Comparison of ENCODE assay signal across 8 mouse cellular contexts in the genomic region with DNA sequence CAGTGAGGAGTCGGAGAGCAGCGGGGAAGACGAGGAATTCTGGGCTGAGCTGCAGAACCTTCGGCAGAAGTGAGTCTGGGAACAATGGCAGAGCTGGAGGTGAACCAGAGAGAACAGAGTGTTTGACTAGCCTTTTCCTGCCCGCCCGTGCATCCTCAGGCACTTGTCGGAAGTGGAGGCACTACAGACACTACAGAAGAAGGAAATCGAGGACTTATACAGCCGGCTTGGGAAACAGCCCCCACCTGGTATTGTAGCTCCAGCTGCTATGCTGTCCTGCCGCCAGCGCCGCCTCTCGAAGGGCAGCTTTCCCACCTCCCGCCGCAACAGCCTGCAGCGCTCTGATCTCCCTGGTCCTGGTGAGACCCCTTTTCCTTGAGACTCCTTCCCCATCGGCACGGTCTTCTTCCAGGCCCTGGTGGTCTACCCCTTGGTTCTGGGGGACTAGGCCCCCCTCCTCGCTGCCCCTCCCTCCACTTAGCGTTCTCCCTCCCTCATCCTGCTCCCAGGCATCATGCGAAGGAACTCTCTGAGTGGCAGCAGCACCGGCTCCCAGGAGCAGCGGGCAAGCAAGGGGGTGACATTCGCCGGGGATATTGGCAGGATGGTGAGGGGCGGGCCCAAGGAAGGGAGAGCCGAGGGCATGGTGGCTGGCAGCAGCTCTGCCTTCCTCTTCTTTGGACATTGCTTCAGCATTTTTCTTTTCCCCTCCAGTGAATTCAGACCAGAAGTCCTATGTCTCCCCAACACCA. TPM values are rescaled to one million over a fixed set of nuclear protein-coding genes. Genes with fewer than 3 reads are reported as not detected.
A peak's percentile ranks its signal among the peaks of the same experiment; 100 is the strongest.
DNase-seq lines count a peak whose midpoint lies in the region; ATAC-seq lines count a peak whose summit lies in the region.
"Had no signal": no experiment of that assay in that cellular context is flagged by ENCODE, and none has a peak within 500 bp of the region (broad histone marks: within the 10 kb centered on the region; RNA-seq: fewer than 3 reads in every experiment).

No protein-coding gene starts in this region.

- no peak for DNase-seq in kidney, adult 9 months
- no peak for DNase-seq in intestine, embryonic 14.5 days (ENCODE audit: low spot score)
- no peak for DNase-seq in cerebellum, adult 18-20 months
- DNase-seq in ovary, adult 18-20 months (ENCODE audit: low spot score), result no peak
- DNase-seq: cerebellum, postnatal 36 days had no signal

- peaks cover 5% of the 10 kb centered on the region; the same call in 1 of the 2 replicates for H3K36me3 ChIP-seq in kidney, embryonic 14.5 days (ENCODE audit: control insufficient read depth, insufficient read depth, low read length)
- H3K36me3 ChIP-seq in embryonic facial prominence, embryonic 12.5 days, result peaks cover 11% of the 10 kb centered on the region; the same call in 1 of the 2 replicates
- peaks cover 14% of the 10 kb centered on the region; the same call in 1 of the 2 replicates for H3K36me3 ChIP-seq in intestine, embryonic 14.5 days (ENCODE audit: control insufficient read depth, insufficient read depth, low read length)
- H3K36me3 ChIP-seq in neural tube, embryonic 12.5 days, result 0 out of 2 replicates have a peak, but pooled peaks cover 6% of the 10 kb centered on the region

- H3K4me3 ChIP-seq in kidney, embryonic 14.5 days (ENCODE audit: low read length), result no peak overlapping the region; the same call in 1 of the 2 replicates
- peak overlapping the region; percentile 12 for H3K4me3 ChIP-seq in embryonic facial prominence, embryonic 12.5 days
- no peak overlapping the region for H3K4me3 ChIP-seq in intestine, embryonic 14.5 days (ENCODE audit: low read depth, low read length)
- 0 out of 2 replicates have a peak overlapping the region, but pooled peaks have one; percentile 1 for H3K4me3 ChIP-seq in neural tube, embryonic 12.5 days

- ATAC-seq in kidney, embryonic 14.5 days (ENCODE audit: low FRiP score, low TSS enrichment), result no peak
- no peak for ATAC-seq in embryonic facial prominence, embryonic 12.5 days (ENCODE audit: insufficient number of reproducible peaks, insufficient read depth, low FRiP score, low TSS enrichment)
- ATAC-seq in intestine, embryonic 14.5 days (replicated peaks; ENCODE audit: low FRiP score, low TSS enrichment, low read depth), result no peak
- no peak for ATAC-seq in neural tube, embryonic 12.5 days (ENCODE audit: low FRiP score, low read depth)

- H3K27ac ChIP-seq in kidney, embryonic 14.5 days (ENCODE audit: low read depth, low read length), result peak overlapping the region; percentile 45; the same call in 1 of the 2 replicates
- H3K27ac ChIP-seq in embryonic facial prominence, embryonic 12.5 days, result no peak overlapping the region
- H3K27ac ChIP-seq in intestine, embryonic 14.5 days (ENCODE audit: low read depth), result no peak overlapping the region
- no peak overlapping the region for H3K27ac ChIP-seq in neural tube, embryonic 12.5 days

- H3K4me2 ChIP-seq in kidney, embryonic 14.5 days (replicated peaks; ENCODE audit: low read depth, low read length), result peak overlapping the region; percentile 84
- peak overlapping the region; percentile 73 for H3K4me2 ChIP-seq in embryonic facial prominence, embryonic 12.5 days (replicated peaks)
- peak overlapping the region; percentile 95 for H3K4me2 ChIP-seq in intestine, embryonic 14.5 days (ENCODE audit: low read length)
- H3K4me2 ChIP-seq in neural tube, embryonic 12.5 days (replicated peaks), result peak overlapping the region; percentile 93

- H3K9ac ChIP-seq in kidney, embryonic 14.5 days (ENCODE audit: low read depth, low read length), result peak overlapping the region; percentile 36; the same call in 1 of the 2 replicates
- 0 out of 2 replicates have a peak overlapping the region, but pooled peaks have one; percentile 25 for H3K9ac ChIP-seq in embryonic facial prominence, embryonic 12.5 days
- no peak overlapping the region for H3K9ac ChIP-seq in intestine, embryonic 14.5 days (ENCODE audit: low read length)
- H3K9ac ChIP-seq in neural tube, embryonic 12.5 days, result peak overlapping the region; percentile 40

- H3K9me3 ChIP-seq in kidney, embryonic 14.5 days (ENCODE audit: control insufficient read depth, low read length), result no peaks in the 10 kb centered on the region
- H3K9me3 ChIP-seq in embryonic facial prominence, embryonic 12.5 days, result no peaks in the 10 kb centered on the region
- no peaks in the 10 kb centered on the region for H3K9me3 ChIP-seq in intestine, embryonic 14.5 days (ENCODE audit: control insufficient read depth, low read length)
- no peaks in the 10 kb centered on the region for H3K9me3 ChIP-seq in neural tube, embryonic 12.5 days

- WGBS in kidney, embryonic 14.5 days, result 32% methylated on average over 27 of the region's 27 CpGs
- 29% methylated on average over 26 of the region's 27 CpGs for WGBS in embryonic facial prominence, embryonic 12.5 days
- 34% methylated on average over 27 of the region's 27 CpGs for WGBS in intestine, embryonic 14.5 days
- 29% methylated on average over 27 of the region's 27 CpGs for WGBS in neural tube, embryonic 12.5 days

- H3K4me1 ChIP-seq in kidney, embryonic 14.5 days (ENCODE audit: control insufficient read depth, insufficient read depth, low read length), result peaks cover 37% of the 10 kb centered on the region
- H3K4me1 ChIP-seq in embryonic facial prominence, embryonic 12.5 days, result peaks cover 18% of the 10 kb centered on the region
- peaks cover 29% of the 10 kb centered on the region for H3K4me1 ChIP-seq in intestine, embryonic 14.5 days (replicated peaks; ENCODE audit: control insufficient read depth, insufficient read depth, low read length)
- peaks cover 24% of the 10 kb centered on the region for H3K4me1 ChIP-seq in neural tube, embryonic 12.5 days

- H3K27me3 ChIP-seq in kidney, embryonic 14.5 days (ENCODE audit: control insufficient read depth, insufficient read depth, low read length), result no peaks in the 10 kb centered on the region
- 0 out of 2 replicates have a peak, but pooled peaks cover 6% of the 10 kb centered on the region for H3K27me3 ChIP-seq in embryonic facial prominence, embryonic 12.5 days
- no peaks in the 10 kb centered on the region for H3K27me3 ChIP-seq in intestine, embryonic 14.5 days (replicated peaks; ENCODE audit: control insufficient read depth, insufficient read depth, low read length)
- H3K27me3 ChIP-seq in neural tube, embryonic 12.5 days (replicated peaks), result no peaks in the 10 kb centered on the region

RNA-seq across cellular contexts. Expression of gene Cntd1, which starts 2.3 kb away (rescaled TPM):
- 1.2 and 1.7 TPM in 2 replicates for polyA plus RNA-seq in kidney, embryonic 14.5 days (2014; fragmentation: Nextera tagmentation; extraction: Ambion mirVana)
- polyA plus RNA-seq in embryonic facial prominence, embryonic 12.5 days (2016; fragmentation: Nextera tagmentation; extraction: Ambion mirVana), result 1.4 and 2.0 TPM in 2 replicates
- 1.1 TPM in 2 replicates for polyA plus RNA-seq in intestine, embryonic 14.5 days (2014; fragmentation: Nextera tagmentation; extraction: Ambion mirVana)
- 1.1 and 1.3 TPM in 2 replicates for polyA plus RNA-seq in neural tube, embryonic 12.5 days (2016; fragmentation: Nextera tagmentation; extraction: Ambion mirVana)

RNA-seq across cellular contexts. Expression of gene Coa3, which starts 2.4 kb away (rescaled TPM):
- 204 and 207 TPM in 2 replicates for polyA plus RNA-seq in kidney, embryonic 14.5 days (2014; fragmentation: Nextera tagmentation; extraction: Ambion mirVana)
- 201 and 209 TPM in 2 replicates for polyA plus RNA-seq in embryonic facial prominence, embryonic 12.5 days (2016; fragmentation: Nextera tagmentation; extraction: Ambion mirVana)
- 260 and 265 TPM in 2 replicates for polyA plus RNA-seq in intestine, embryonic 14.5 days (2014; fragmentation: Nextera tagmentation; extraction: Ambion mirVana)
- polyA plus RNA-seq in neural tube, embryonic 12.5 days (2016; fragmentation: Nextera tagmentation; extraction: Ambion mirVana), result 201 and 213 TPM in 2 replicates

RNA-seq across cellular contexts. Expression of gene Wnk4, which starts 16.1 kb away (rescaled TPM):
- polyA plus RNA-seq in kidney, embryonic 14.5 days (2014; fragmentation: Nextera tagmentation; extraction: Ambion mirVana), result 18.9 and 28.1 TPM in 2 replicates
- polyA plus RNA-seq in embryonic facial prominence, embryonic 12.5 days (2016; fragmentation: Nextera tagmentation; extraction: Ambion mirVana), result 7.7 and 8.0 TPM in 2 replicates
- 12.6 and 14.4 TPM in 2 replicates for polyA plus RNA-seq in intestine, embryonic 14.5 days (2014; fragmentation: Nextera tagmentation; extraction: Ambion mirVana)
- 6.2 and 7.5 TPM in 2 replicates for polyA plus RNA-seq in neural tube, embryonic 12.5 days (2016; fragmentation: Nextera tagmentation; extraction: Ambion mirVana)

RNA-seq across cellular contexts. Expression of gene Vps25, which starts 23.0 kb away (rescaled TPM):
- 154 and 160 TPM in 2 replicates for polyA plus RNA-seq in kidney, embryonic 14.5 days (2014; fragmentation: Nextera tagmentation; extraction: Ambion mirVana)
- polyA plus RNA-seq in embryonic facial prominence, embryonic 12.5 days (2016; fragmentation: Nextera tagmentation; extraction: Ambion mirVana), result 93.6 and 99.3 TPM in 2 replicates
- polyA plus RNA-seq in intestine, embryonic 14.5 days (2014; fragmentation: Nextera tagmentation; extraction: Ambion mirVana), result 143 and 150 TPM in 2 replicates
- polyA plus RNA-seq in neural tube, embryonic 12.5 days (2016; fragmentation: Nextera tagmentation; extraction: Ambion mirVana), result 101 and 103 TPM in 2 replicates

RNA-seq across cellular contexts. Expression of gene Becn1, which starts 25.6 kb away (rescaled TPM):
- polyA plus RNA-seq in kidney, embryonic 14.5 days (2014; fragmentation: Nextera tagmentation; extraction: Ambion mirVana), result 112 and 164 TPM in 2 replicates
- polyA plus RNA-seq in embryonic facial prominence, embryonic 12.5 days (2016; fragmentation: Nextera tagmentation; extraction: Ambion mirVana), result 131 and 137 TPM in 2 replicates
- 141 and 155 TPM in 2 replicates for polyA plus RNA-seq in intestine, embryonic 14.5 days (2014; fragmentation: Nextera tagmentation; extraction: Ambion mirVana)
- polyA plus RNA-seq in neural tube, embryonic 12.5 days (2016; fragmentation: Nextera tagmentation; extraction: Ambion mirVana), result 168 and 174 TPM in 2 replicates

Comparison
In these comparisons a context has a peak if more than half of its experiments do, and no peak if none do; other contexts are left out.
1. H3K4me3 ChIP-seq: peak in embryonic facial prominence, embryonic 12.5 days (single experiment) and neural tube, embryonic 12.5 days (single experiment); none in kidney, embryonic 14.5 days (single experiment) and intestine, embryonic 14.5 days (single experiment).
2. Peak in every context shown above with its lines, with median percentiles within 50 percentile points of each other: H3K4me2 ChIP-seq.